In the genomic region with DNA sequence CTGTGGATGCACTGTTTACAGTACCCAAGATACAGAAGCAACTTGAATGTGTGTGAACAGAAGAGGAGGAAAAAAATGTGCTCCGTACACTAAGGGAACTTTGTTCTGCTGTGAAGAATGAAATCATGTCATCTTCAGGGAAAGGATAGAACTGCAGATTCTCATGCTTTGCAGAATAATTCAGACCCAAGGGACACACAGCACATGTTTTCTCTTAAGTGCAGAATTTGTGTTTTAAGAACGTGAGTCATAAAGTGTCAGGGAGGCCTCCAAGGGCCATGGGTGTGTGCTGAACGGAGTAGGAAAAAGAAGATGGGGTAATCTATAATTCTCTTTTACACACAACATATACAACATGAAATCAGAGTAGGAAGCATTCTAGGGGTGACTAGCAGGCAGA, we compare ENCODE assay signal across 21 mouse cellular contexts. TPM values are rescaled to one million over a fixed set of nuclear protein-coding genes. Genes with fewer than 3 reads are reported as not detected.
DNase-seq lines count a peak whose midpoint lies in the region; ATAC-seq and TF ChIP-seq lines count a peak whose summit lies in the region.
"Had no signal": no experiment of that assay in that cellular context is flagged by ENCODE, and none has a peak within 500 bp of the region (broad histone marks: within the 10 kb centered on the region; RNA-seq: fewer than 3 reads in every experiment).

No protein-coding gene starts in this region.

- H3K9ac ChIP-seq in limb, embryonic 14.5 days (ENCODE audit: low read depth, low read length, severe bottlenecking) = no peak overlapping the region
- no peak overlapping the region for H3K9ac ChIP-seq in embryonic facial prominence, embryonic 15.5 days
- H3K9ac ChIP-seq: heart, embryonic 15.5 days; hindbrain, embryonic 14.5 days; intestine, embryonic 15.5 days had no signal

- WGBS in limb, embryonic 14.5 days = 57% methylated on average over 3 of the region's 3 CpGs
- WGBS in limb, embryonic 10.5 days = 86% methylated on average over 3 of the region's 3 CpGs
- 38% methylated on average over 3 of the region's 3 CpGs for WGBS in embryonic facial prominence, embryonic 15.5 days
- WGBS in hindbrain, embryonic 10.5 days = 80% methylated on average over 3 of the region's 3 CpGs

- ATAC-seq in limb, embryonic 14.5 days (ENCODE audit: low FRiP score, low read depth) = peak; percentile 62; the same call in 1 of the 2 replicates
- ATAC-seq in embryonic facial prominence, embryonic 15.5 days (ENCODE audit: insufficient number of reproducible peaks, low FRiP score, low TSS enrichment, low read depth) = no peak
- ATAC-seq: forebrain, embryonic 14.5 days; intestine, embryonic 15.5 days had no signal

- peak; percentile 44 for DNase-seq in gastrocnemius, adult 18-20 months (ENCODE audit: low spot score)
- no peak for DNase-seq in gastrocnemius, postnatal 14 days
- DNase-seq in limb, embryonic 14.5 days (ENCODE audit: low spot score) = peak; percentile 22
- DNase-seq in limb, embryonic 10.5 days (ENCODE audit: low spot score) = no peak
- DNase-seq in frontal cortex, postnatal 10 days (ENCODE audit: low spot score in 2 of 2) = no peak
- DNase-seq in hindbrain, embryonic 10.5 days (ENCODE audit: low spot score) = no peak
- DNase-seq: adrenal gland, postnatal 14 days; cerebellum, adult 2 months; cerebellum, postnatal 10 days; gastrocnemius, postnatal 36 days; heart, postnatal 14 days; kidney, adult 18-20 months had no signal

- no peaks in the 10 kb centered on the region for H3K27me3 ChIP-seq in limb, embryonic 14.5 days (ENCODE audit: control insufficient read depth, insufficient read depth, low read length)
- no peaks in the 10 kb centered on the region for H3K27me3 ChIP-seq in limb, embryonic 10.5 days (ENCODE audit: low read depth, poor library complexity, severe bottlenecking)
- no peaks in the 10 kb centered on the region for H3K27me3 ChIP-seq in embryonic facial prominence, embryonic 15.5 days
- H3K27me3 ChIP-seq in hindbrain, embryonic 10.5 days (ENCODE audit: insufficient read depth, poor library complexity, severe bottlenecking) = no peaks in the 10 kb centered on the region
- H3K27me3 ChIP-seq: heart, embryonic 15.5 days; intestine, embryonic 15.5 days had no signal

- H3K27ac ChIP-seq in limb, embryonic 14.5 days (replicated peaks; ENCODE audit: low read depth, low read length) = no peak overlapping the region
- H3K27ac ChIP-seq in limb, embryonic 10.5 days = no peak overlapping the region
- 0 out of 2 replicates have a peak overlapping the region, but pooled peaks have one; percentile 7 for H3K27ac ChIP-seq in embryonic facial prominence, embryonic 15.5 days (replicated peaks)
- no peak overlapping the region for H3K27ac ChIP-seq in hindbrain, embryonic 10.5 days
- H3K27ac ChIP-seq: forebrain, embryonic 10.5 days; heart, embryonic 10.5 days; heart, embryonic 15.5 days; hindbrain, embryonic 14.5 days; intestine, embryonic 15.5 days had no signal

- H3K4me3 ChIP-seq in limb, embryonic 14.5 days (replicated peaks; ENCODE audit: low read length) = no peak overlapping the region
- no peak overlapping the region for H3K4me3 ChIP-seq in limb, embryonic 10.5 days
- H3K4me3 ChIP-seq in embryonic facial prominence, embryonic 15.5 days (replicated peaks) = no peak overlapping the region
- no peak overlapping the region for H3K4me3 ChIP-seq in hindbrain, embryonic 10.5 days
- H3K4me3 ChIP-seq: forebrain, embryonic 10.5 days; heart, embryonic 10.5 days; heart, embryonic 15.5 days; intestine, embryonic 15.5 days had no signal

- intact Hi-C loops in gastrocnemius, postnatal 14 days (cut with DNase I; ENCODE audit: low total_unique reads) = no loop called here

- no peaks in the 10 kb centered on the region for H3K36me3 ChIP-seq in limb, embryonic 14.5 days (ENCODE audit: control insufficient read depth, insufficient read depth, low read length)
- H3K36me3 ChIP-seq in limb, embryonic 10.5 days = no peaks in the 10 kb centered on the region
- no peaks in the 10 kb centered on the region for H3K36me3 ChIP-seq in embryonic facial prominence, embryonic 15.5 days
- H3K36me3 ChIP-seq in hindbrain, embryonic 10.5 days = no peaks in the 10 kb centered on the region
- H3K36me3 ChIP-seq: forebrain, embryonic 10.5 days; heart, embryonic 10.5 days; heart, embryonic 15.5 days; intestine, embryonic 15.5 days had no signal

- H3K4me2 ChIP-seq in limb, embryonic 14.5 days (replicated peaks; ENCODE audit: low read depth, low read length, severe bottlenecking) = no peak overlapping the region
- no peak overlapping the region for H3K4me2 ChIP-seq in embryonic facial prominence, embryonic 15.5 days (replicated peaks)
- H3K4me2 ChIP-seq: heart, embryonic 15.5 days; hindbrain, embryonic 14.5 days; intestine, embryonic 15.5 days had no signal

- no peak for TF ChIP-seq POLR2A in limb, embryonic 14.5 days (IDR thresholded peaks at IDR 0.05; ENCODE audit: borderline replicate concordance, extremely low read depth, insufficient read depth, insufficient read length)

- H3K4me1 ChIP-seq in limb, embryonic 14.5 days (ENCODE audit: control insufficient read depth, insufficient read depth, low read length) = no peaks in the 10 kb centered on the region
- peaks cover 6% of the 10 kb centered on the region; the same call in 1 of the 2 replicates for H3K4me1 ChIP-seq in limb, embryonic 10.5 days
- 0 out of 2 replicates have a peak, but pooled peaks cover 4% of the 10 kb centered on the region for H3K4me1 ChIP-seq in embryonic facial prominence, embryonic 15.5 days
- H3K4me1 ChIP-seq in hindbrain, embryonic 10.5 days (replicated peaks) = peaks cover 8% of the 10 kb centered on the region
- H3K4me1 ChIP-seq: forebrain, embryonic 10.5 days; heart, embryonic 15.5 days; intestine, embryonic 15.5 days had no signal

- H3K9me3 ChIP-seq in limb, embryonic 14.5 days (ENCODE audit: control insufficient read depth, low read length) = no peaks in the 10 kb centered on the region
- H3K9me3 ChIP-seq in limb, embryonic 10.5 days (replicated peaks) = no peaks in the 10 kb centered on the region
- no peaks in the 10 kb centered on the region for H3K9me3 ChIP-seq in embryonic facial prominence, embryonic 15.5 days (replicated peaks)
- no peaks in the 10 kb centered on the region for H3K9me3 ChIP-seq in hindbrain, embryonic 10.5 days
- H3K9me3 ChIP-seq: forebrain, embryonic 10.5 days; heart, embryonic 10.5 days; heart, embryonic 15.5 days; intestine, embryonic 15.5 days had no signal

RNA-seq across cellular contexts. Expression of gene Il1rl2, which starts 48.5 kb away (rescaled TPM):
- total RNA-seq in gastrocnemius, adult 18-20 months (2021) = under 1 TPM; 0.94 to 1.00 TPM
- total RNA-seq in gastrocnemius, postnatal 14 days (2021) = 1 to 10 TPM; 3.0 to 3.4 TPM
- 7.6 and 7.8 TPM in 2 replicates for polyA plus RNA-seq in limb, embryonic 14.5 days (2012; rRNA removed)
- 4.5 and 5.9 TPM in 2 replicates for polyA plus RNA-seq in limb, embryonic 14.5 days (2014; fragmentation: Nextera tagmentation; extraction: Ambion mirVana)
- polyA plus RNA-seq in limb, embryonic 10.5 days (2016; fragmentation: Nextera tagmentation; extraction: Ambion mirVana) = 1.3 and 1.5 TPM in 2 replicates
- polyA plus RNA-seq in embryonic facial prominence, embryonic 15.5 days (2015; fragmentation: Nextera tagmentation; extraction: Ambion mirVana) = 14.1 and 15.5 TPM in 2 replicates
- 1.2 and 1.6 TPM in 2 replicates for polyA plus RNA-seq in hindbrain, embryonic 10.5 days (2016; fragmentation: Nextera tagmentation; extraction: Ambion mirVana)

RNA-seq across cellular contexts. Expression of gene Il1rl1, which starts 56.4 kb away (rescaled TPM):
- 1 to 10 TPM in 1 of 2 experiments, under 1 TPM in 1; 0.40 to 1.5 TPM for total RNA-seq in gastrocnemius, adult 18-20 months (2021)
- total RNA-seq in gastrocnemius, postnatal 14 days (2021) = 1 to 10 TPM; 1.0 to 1.2 TPM
- polyA plus RNA-seq in limb, embryonic 14.5 days (2012; rRNA removed) = 4.2 and 5.2 TPM in 2 replicates
- 3.3 and 3.5 TPM in 2 replicates for polyA plus RNA-seq in limb, embryonic 14.5 days (2014; fragmentation: Nextera tagmentation; extraction: Ambion mirVana)
- 0.15 TPM in 1 of 2 replicates, not detected in the other for polyA plus RNA-seq in limb, embryonic 10.5 days (2016; fragmentation: Nextera tagmentation; extraction: Ambion mirVana)
- polyA plus RNA-seq in embryonic facial prominence, embryonic 15.5 days (2015; fragmentation: Nextera tagmentation; extraction: Ambion mirVana) = 4.5 and 5.6 TPM in 2 replicates
- 0.03 and 0.04 TPM in 2 replicates for polyA plus RNA-seq in hindbrain, embryonic 10.5 days (2016; fragmentation: Nextera tagmentation; extraction: Ambion mirVana)
- total RNA-seq: ES-E14 had no signal
- polyA plus RNA-seq: embryonic facial prominence, embryonic 11.5 days; forebrain, embryonic 10.5 days; forebrain, embryonic 14.5 days had no signal

Comparison
In these comparisons a context has a peak if more than half of its experiments do, and no peak if none do; other contexts are left out.
1. DNase-seq: peak in gastrocnemius, adult 18-20 months (single experiment) and limb, embryonic 14.5 days (single experiment); none in gastrocnemius, postnatal 14 days (single experiment), limb, embryonic 10.5 days (single experiment), frontal cortex, postnatal 10 days (0 of 2) and hindbrain, embryonic 10.5 days (single experiment).